Mouse (Mus musculus): ENCODE results near the gene Gm42674.

GRCm38 (mm10) chr3:90597736-90598135 lies 4.0 kb upstream of the Gm42674 start:
- TF ChIP-seq POLR2A (IDR thresholded peaks at IDR 0.05; ENCODE audit: insufficient read depth, low read length): no peak
- no peak for TF ChIP-seq CTCF (IDR thresholded peaks at IDR 0.05; ENCODE audit: low read depth, low read length)

All from ES-Bruce4 (cell line).